Mouse (Mus musculus) adipocyte (in vitro differentiated cells): ENCODE results near the gene Phactr1.
"Not testable (repeated sequence)": the region's sequence is repeated elsewhere in the genome, so short reads cannot be mapped to it uniquely, and the experiment has no call there.

Experiments used
- DNase-seq: peaks from one replicate; pipeline ENCODE4 v3.0.0-alpha.2; 2016; ENCODE audit warnings: low spot score

Gene Phactr1

GRCm38 (mm10) chr13:42927778-42928177 lies 247.4 kb downstream of the Phactr1 start:
- no peak for DNase-seq

- peak; percentile 9 for DNase-seq
Measured at GRCm38 (mm10) chr13:42929529-42930235, 249.3 kb downstream of the Phactr1 start.

GRCm38 (mm10) chr13:42932046-42932445 lies 251.6 kb downstream of the Phactr1 start:
- DNase-seq: no peak

GRCm38 (mm10) chr13:42934538-42935126 lies 254.2 kb downstream of the Phactr1 start:
- DNase-seq: no peak

- DNase-seq: no peak
Measured at GRCm38 (mm10) chr13:42937871-42938270, 257.4 kb downstream of the Phactr1 start.

GRCm38 (mm10) chr13:42938346-42938745 lies 257.9 kb downstream of the Phactr1 start:
- no peak for DNase-seq

GRCm38 (mm10) chr13:42940271-42940670 lies 259.8 kb downstream of the Phactr1 start:
- no peak for DNase-seq

GRCm38 (mm10) chr13:42944106-42944505 lies 263.7 kb downstream of the Phactr1 start:
- no peak for DNase-seq

- not testable (repeated sequence) for DNase-seq
Measured at GRCm38 (mm10) chr13:42945201-42945600, 264.8 kb downstream of the Phactr1 start.

- DNase-seq: no peak
Measured at GRCm38 (mm10) chr13:42948717-42949265, 268.4 kb downstream of the Phactr1 start.

- DNase-seq: no peak
Measured at GRCm38 (mm10) chr13:42949336-42949735, 268.9 kb downstream of the Phactr1 start.

GRCm38 (mm10) chr13:42950056-42950455 lies 269.6 kb downstream of the Phactr1 start:
- DNase-seq: no peak

- no peak for DNase-seq
Measured at GRCm38 (mm10) chr13:42952037-42952721, 271.8 kb downstream of the Phactr1 start.

GRCm38 (mm10) chr13:42953071-42953470 lies 272.6 kb downstream of the Phactr1 start:
- no peak for DNase-seq

GRCm38 (mm10) chr13:42954116-42954515 lies 273.7 kb downstream of the Phactr1 start:
- DNase-seq: no peak

- DNase-seq: no peak
Measured at GRCm38 (mm10) chr13:42956327-42956726, 275.9 kb downstream of the Phactr1 start.

GRCm38 (mm10) chr13:42957856-42958255 lies 277.4 kb downstream of the Phactr1 start:
- no peak for DNase-seq

GRCm38 (mm10) chr13:42958867-42959266 lies 278.4 kb downstream of the Phactr1 start:
- DNase-seq: no peak

- DNase-seq: no peak
Measured at GRCm38 (mm10) chr13:42961561-42961960, 281.1 kb downstream of the Phactr1 start.

- DNase-seq: no peak
Measured at GRCm38 (mm10) chr13:42968537-42968936, 288.1 kb downstream of the Phactr1 start.

- no peak for DNase-seq
Measured at GRCm38 (mm10) chr13:42973561-42973960, 293.1 kb downstream of the Phactr1 start.

- DNase-seq: no peak
Measured at GRCm38 (mm10) chr13:42973961-42974360, 293.5 kb downstream of the Phactr1 start.

GRCm38 (mm10) chr13:42974506-42974905 lies 294.1 kb downstream of the Phactr1 start:
- no peak for DNase-seq
